Comparison of ENCODE assay signal across 12 mouse cellular contexts in genomic region chr16:51758361-51759227, GRCm38 (mm10).
A peak's percentile ranks its signal among the peaks of the same experiment; 100 is the strongest.
DNase-seq lines count a peak whose midpoint lies in the region; ATAC-seq lines count a peak whose summit lies in the region.
"Had no signal": no experiment of that assay in that cellular context is flagged by ENCODE, and none has a peak within 500 bp of the region (broad histone marks: within the 10 kb centered on the region; RNA-seq: fewer than 3 reads in every experiment).

No protein-coding gene starts in this region.

- DNase-seq in neural tube, embryonic 10.5 days (ENCODE audit: extremely low spot score, low spot score), result no peak
- DNase-seq in skeletal muscle tissue, adult 2 months (ENCODE audit: low read depth, low spot score), result peak; percentile 28
- DNase-seq in MN1 (ENCODE audit: low spot score), result no peak
- DNase-seq in heart, embryonic 10.5 days (ENCODE audit: low spot score), result no peak
- DNase-seq: heart, adult 2 months had no signal

- no peaks in the 10 kb centered on the region for H3K9me3 ChIP-seq in hindbrain, embryonic 12.5 days (replicated peaks)
- no peaks in the 10 kb centered on the region for H3K9me3 ChIP-seq in hindbrain, embryonic 16.5 days (ENCODE audit: control insufficient read depth, low read length)
- H3K9me3 ChIP-seq in neural tube, embryonic 13.5 days, result no peaks in the 10 kb centered on the region
- H3K9me3 ChIP-seq in forebrain, embryonic 13.5 days (replicated peaks), result no peaks in the 10 kb centered on the region
- no peaks in the 10 kb centered on the region for H3K9me3 ChIP-seq in heart, embryonic 10.5 days
- H3K9me3 ChIP-seq: limb, embryonic 12.5 days had no signal

- no peaks in the 10 kb centered on the region for H3K27me3 ChIP-seq in hindbrain, embryonic 12.5 days
- no peaks in the 10 kb centered on the region for H3K27me3 ChIP-seq in hindbrain, embryonic 16.5 days (replicated peaks; ENCODE audit: control insufficient read depth, insufficient read depth, low read length)
- no peaks in the 10 kb centered on the region for H3K27me3 ChIP-seq in neural tube, embryonic 13.5 days
- no peaks in the 10 kb centered on the region for H3K27me3 ChIP-seq in forebrain, embryonic 13.5 days
- H3K27me3 ChIP-seq in heart, embryonic 10.5 days (ENCODE audit: insufficient read depth, poor library complexity, severe bottlenecking), result no peaks in the 10 kb centered on the region
- H3K27me3 ChIP-seq: CH12.LX; limb, embryonic 12.5 days had no signal

- no peak overlapping the region for H3K4me3 ChIP-seq in hindbrain, embryonic 12.5 days
- H3K4me3 ChIP-seq in hindbrain, embryonic 16.5 days (ENCODE audit: low read length), result no peak overlapping the region
- H3K4me3 ChIP-seq in neural tube, embryonic 13.5 days, result no peak overlapping the region
- no peak overlapping the region for H3K4me3 ChIP-seq in forebrain, embryonic 13.5 days
- H3K4me3 ChIP-seq in heart, embryonic 10.5 days, result no peak overlapping the region
- H3K4me3 ChIP-seq: heart, adult 2 months; limb, embryonic 12.5 days had no signal

- H3K27ac ChIP-seq in hindbrain, embryonic 12.5 days, result peak overlapping the region; percentile 1; the same call in 1 of the 2 replicates
- H3K27ac ChIP-seq in hindbrain, embryonic 16.5 days (ENCODE audit: low read depth, low read length), result no peak overlapping the region
- peak overlapping the region; percentile 28 for H3K27ac ChIP-seq in neural tube, embryonic 13.5 days (replicated peaks)
- no peak overlapping the region for H3K27ac ChIP-seq in forebrain, embryonic 13.5 days
- H3K27ac ChIP-seq in heart, embryonic 10.5 days, result no peak overlapping the region
- H3K27ac ChIP-seq: heart, adult 2 months; limb, embryonic 12.5 days had no signal

- no peak overlapping the region for H3K4me2 ChIP-seq in hindbrain, embryonic 12.5 days (replicated peaks)
- H3K4me2 ChIP-seq in hindbrain, embryonic 16.5 days (ENCODE audit: low read length), result no peak overlapping the region
- H3K4me2 ChIP-seq in neural tube, embryonic 13.5 days, result no peak overlapping the region
- no peak overlapping the region for H3K4me2 ChIP-seq in forebrain, embryonic 13.5 days
- H3K4me2 ChIP-seq: limb, embryonic 12.5 days had no signal

- no peaks in the 10 kb centered on the region for H3K4me1 ChIP-seq in hindbrain, embryonic 12.5 days
- no peaks in the 10 kb centered on the region for H3K4me1 ChIP-seq in hindbrain, embryonic 16.5 days (ENCODE audit: control insufficient read depth, insufficient read depth, low read depth, low read length)
- H3K4me1 ChIP-seq in neural tube, embryonic 13.5 days (replicated peaks), result peaks cover 15% of the 10 kb centered on the region
- H3K4me1 ChIP-seq in forebrain, embryonic 13.5 days, result 0 out of 2 replicates have a peak, but pooled peaks cover 7% of the 10 kb centered on the region
- no peaks in the 10 kb centered on the region for H3K4me1 ChIP-seq in heart, embryonic 10.5 days

- WGBS in hindbrain, embryonic 12.5 days, result 45% methylated on average over 9 of the region's 9 CpGs
- WGBS in hindbrain, embryonic 16.5 days, result 48% methylated on average over 9 of the region's 9 CpGs
- 50% methylated on average over 9 of the region's 9 CpGs for WGBS in neural tube, embryonic 13.5 days
- 50% methylated on average over 9 of the region's 9 CpGs for WGBS in forebrain, embryonic 13.5 days
- 57% methylated on average over 9 of the region's 9 CpGs for WGBS in heart, embryonic 10.5 days

- H3K9ac ChIP-seq in hindbrain, embryonic 12.5 days, result no peak overlapping the region
- H3K9ac ChIP-seq in hindbrain, embryonic 16.5 days (ENCODE audit: low read depth, low read length), result no peak overlapping the region
- H3K9ac ChIP-seq in neural tube, embryonic 13.5 days, result no peak overlapping the region
- no peak overlapping the region for H3K9ac ChIP-seq in forebrain, embryonic 13.5 days
- H3K9ac ChIP-seq: limb, embryonic 12.5 days had no signal

- no peaks in the 10 kb centered on the region for H3K36me3 ChIP-seq in hindbrain, embryonic 12.5 days
- H3K36me3 ChIP-seq in hindbrain, embryonic 16.5 days (ENCODE audit: control insufficient read depth, insufficient read depth, low read length), result no peaks in the 10 kb centered on the region
- H3K36me3 ChIP-seq in neural tube, embryonic 13.5 days, result no peaks in the 10 kb centered on the region
- H3K36me3 ChIP-seq in forebrain, embryonic 13.5 days (ENCODE audit: poor library complexity, severe bottlenecking), result no peaks in the 10 kb centered on the region
- no peaks in the 10 kb centered on the region for H3K36me3 ChIP-seq in heart, embryonic 10.5 days
- H3K36me3 ChIP-seq: limb, embryonic 12.5 days had no signal

- 0 out of 2 replicates have a peak, but pooled peaks have one; percentile 26 for ATAC-seq in hindbrain, embryonic 12.5 days (ENCODE audit: low FRiP score)
- no peak for ATAC-seq in hindbrain, embryonic 16.5 days
- 0 out of 2 replicates have a peak, but pooled peaks have one; percentile 36 for ATAC-seq in neural tube, embryonic 13.5 days (ENCODE audit: low read depth)
- peak; percentile 64 for ATAC-seq in forebrain, embryonic 13.5 days
- ATAC-seq: activated CD4-positive, CD25-positive, alpha-beta regulatory T cell, adult 4 months had no signal

Comparison
In these comparisons a context has a peak if more than half of its experiments do, and no peak if none do; other contexts are left out.
1. H3K27ac ChIP-seq: peak in hindbrain, embryonic 12.5 days (single experiment) and neural tube, embryonic 13.5 days (single experiment); none in hindbrain, embryonic 16.5 days (single experiment), forebrain, embryonic 13.5 days (single experiment) and heart, embryonic 10.5 days (single experiment).